In genomic region chr4:117133817-117134600, GRCm38 (mm10) we compare ENCODE assay signal across 8 mouse cellular contexts. TPM values are rescaled to one million over a fixed set of nuclear protein-coding genes. Genes with fewer than 3 reads are reported as not detected.
DNase-seq lines count a peak whose midpoint lies in the region; ATAC-seq and TF ChIP-seq lines count a peak whose summit lies in the region.

Plk3 (minus strand) TSS chr4:117133963.

- TF ChIP-seq CTCF in lung, adult 2 months (IDR thresholded peaks at IDR 0.05; ENCODE audit: insufficient read depth, low read length): no peak

- TF ChIP-seq POLR2A in lung, adult 2 months (IDR thresholded peaks at IDR 0.05; ENCODE audit: borderline replicate concordance, extremely low read depth, low read depth, low read length): peak; percentile 78; the same call in 1 of the 2 replicates

- H3K9ac ChIP-seq in forebrain, embryonic 15.5 days (replicated peaks): peak within 1 kb of the TSS; percentile 74

- peaks cover 29% of the 10 kb centered on the region for H3K4me1 ChIP-seq in forebrain, embryonic 15.5 days
- peaks cover 5% of the 10 kb centered on the region for H3K4me1 ChIP-seq in lung, adult 2 months (ENCODE audit: control insufficient read depth, insufficient read depth, low read length)

- H3K36me3 ChIP-seq in forebrain, embryonic 15.5 days: no peaks in the 10 kb centered on the region

- H3K27ac ChIP-seq in forebrain, embryonic 15.5 days (replicated peaks): peak within 1 kb of the TSS; percentile 58

- 1% methylated on average over 47 of the region's 48 CpGs for WGBS in forebrain, embryonic 15.5 days
- WGBS in lung, adult 2 months: 2% methylated on average over 46 of the region's 48 CpGs

- H3K4me3 ChIP-seq in forebrain, embryonic 15.5 days: peak within 1 kb of the TSS; percentile 77
- peak within 1 kb of the TSS; percentile 74 for H3K4me3 ChIP-seq in lung, adult 2 months (replicated peaks; ENCODE audit: extremely low read depth, low read depth, low read length)

- H3K9me3 ChIP-seq in forebrain, embryonic 15.5 days: no peaks in the 10 kb centered on the region

- DNase-seq in ES-CJ7 (ENCODE audit: low read depth, low spot score): peak; percentile 98
- DNase-seq in cerebellum, adult 11 months: peak; percentile 98
- DNase-seq in heart, postnatal 25 days (ENCODE audit: low spot score): peak; percentile 95
- peak; percentile 95 to 99 for DNase-seq in layer of hippocampus, adult 18-20 months (ENCODE audit: low spot score in 2 of 2)
- peak; percentile 99 for DNase-seq in lung, adult 2 months
- peak; percentile 93 to 97 for DNase-seq in thymus, adult 18-20 months

- 0 out of 2 replicates have a peak, but pooled peaks cover 8% of the 10 kb centered on the region for H3K27me3 ChIP-seq in forebrain, embryonic 15.5 days

- intact Hi-C loops in heart, postnatal 25 days (cut with DNase I): no loop called here

- ATAC-seq in forebrain, embryonic 15.5 days (replicated peaks): peak; percentile 92
- ATAC-seq in neutrophil, adult 5-6 weeks (ENCODE audit: extremely low read depth, insufficient number of reproducible peaks, low FRiP score, poor library complexity, severe bottlenecking): peak; percentile 89

- H3K4me2 ChIP-seq in forebrain, embryonic 15.5 days (replicated peaks): peak within 1 kb of the TSS; percentile 66

RNA-seq across cellular contexts. Expression of gene Plk3, which starts in this region (rescaled TPM):
- 8.6 and 8.8 TPM in 2 replicates for polyA plus RNA-seq in forebrain, embryonic 15.5 days (2015; fragmentation: Nextera tagmentation; extraction: Ambion mirVana)
- total RNA-seq in heart, postnatal 25 days (2021): 1 to 10 TPM; 1.5 to 2.1 TPM
- total RNA-seq in layer of hippocampus, adult 18-20 months (2021): 1 to 10 TPM; 8.7 to 9.2 TPM
- 19.4 and 20.4 TPM in 2 replicates for polyA plus RNA-seq in lung, adult 2 months (2012; rRNA removed)
- total RNA-seq in neutrophil, adult 5-6 weeks (2017): 24.2 and 25.4 TPM in 2 replicates

Comparison
In these comparisons a context has a peak if more than half of its experiments do, and no peak if none do; other contexts are left out.
1. Peak in every context shown above with its lines: DNase-seq, ATAC-seq, H3K4me3 ChIP-seq and H3K27ac ChIP-seq.